Mouse (Mus musculus) limb, embryonic 12.5 days (tissue): ENCODE data around the gene Dscam. TPM values are rescaled to one million over a fixed set of nuclear protein-coding genes. Genes with fewer than 3 reads are reported as not detected.

ENCODE experiments used
- ATAC-seq: fragments of 200-750 bp; cut with Nextera tagmentation; 2 replicates; pipeline ENCODE4 v1.8.0; 2017; ENCODE audit warnings: low read depth, moderate TSS enrichment; ENCODE audit not compliant: insufficient number of reproducible peaks, insufficient read depth, low FRiP score, low TSS enrichment
- H3K27ac ChIP-seq: fragments of 300-500 bp; sonication (generic); 2 replicates; pipeline ENCODE4 v1.5.1; 2016; ENCODE audit warnings: mild to moderate bottlenecking, moderate library complexity
- H3K27me3 ChIP-seq: fragments of 300-500 bp; sonication (generic); 2 replicates; pipeline ENCODE4 v1.6.1; 2016; ENCODE audit warnings: mild to moderate bottlenecking, moderate library complexity
- H3K36me3 ChIP-seq: fragments of 300-500 bp; sonication (generic); 2 replicates; pipeline ENCODE4 v1.6.1; 2016; ENCODE audit warnings: mild to moderate bottlenecking, moderate library complexity
- H3K4me1 ChIP-seq: fragments of 300-500 bp; sonication (generic); replicated peaks from 2 replicates; pipeline ENCODE4 v1.6.1; 2016
- H3K4me2 ChIP-seq: fragments of 300-500 bp; sonication (generic); 2 replicates; pipeline ENCODE4 v1.6.1; 2016; ENCODE audit warnings: mild to moderate bottlenecking, moderate library complexity
- H3K4me3 ChIP-seq: fragments of 300-500 bp; sonication (generic); replicated peaks from 2 replicates; pipeline ENCODE4 v1.5.1; 2016; ENCODE audit warnings: mild to moderate bottlenecking
- H3K9ac ChIP-seq: fragments of 300-500 bp; sonication (generic); replicated peaks from 2 replicates; pipeline ENCODE4 v1.6.1; 2016; ENCODE audit warnings: mild to moderate bottlenecking, moderate library complexity
- H3K9me3 ChIP-seq: fragments of 300-500 bp; sonication (generic); 2 replicates; pipeline ENCODE4 v1.6.1; 2016; ENCODE audit warnings: mild to moderate bottlenecking, moderate library complexity
- WGBS: fragments of 180-500 bp; shearing (Covaris S2); methylation state at CpG from one replicate; pipeline ENCODE4 v1.1.7; 2016; 5-methylcytosine and 5-hydroxymethylcytosine counted together
- polyA plus RNA-seq: library from polyadenylated mRNA; unstranded; fragments of >200 nt; fragmentation: Nextera tagmentation; extraction: Ambion mirVana; gene quantifications from 2 replicates; pipeline ENCODE4 v1.2.1, GENCODE M21; 2016

The Dscam gene
- polyA plus RNA-seq, 1 experiment from 2014 or later, result not detected

- Histone ChIP-seq H3K4me3 (no peak overlapping the region), H3K4me1 (0 out of 2 replicates have a peak, but pooled peaks cover 3% of the 10 kb centered on the region), H3K36me3 (no peaks in the 10 kb centered on the region), H3K27me3 (no peaks in the 10 kb centered on the region), H3K4me2 (no peak overlapping the region), H3K27ac (no peak overlapping the region), H3K9ac (no peak overlapping the region), H3K9me3 (no peaks in the 10 kb centered on the region)
- 67% methylated on average over 4 of the region's 4 CpGs for WGBS
- no peak for ATAC-seq
Observed at GRCm38 (mm10) chr16:96617772-96618171, 552.8 kb downstream of the Dscam start.

- no peak overlapping the region for H3K4me2 ChIP-seq
- no peak overlapping the region for H3K27ac ChIP-seq
- H3K4me1 ChIP-seq, result 0 out of 2 replicates have a peak, but pooled peaks cover 3% of the 10 kb centered on the region
- H3K4me3 ChIP-seq, result no peak overlapping the region
- H3K36me3 ChIP-seq, result no peaks in the 10 kb centered on the region
- no peaks in the 10 kb centered on the region for H3K9me3 ChIP-seq
- WGBS, result 76% methylated on average over 4 of the region's 4 CpGs
- no peak for ATAC-seq
- H3K9ac ChIP-seq, result no peak overlapping the region
- no peaks in the 10 kb centered on the region for H3K27me3 ChIP-seq
Observed at GRCm38 (mm10) chr16:96613275-96613674, 557.3 kb downstream of the Dscam start.

- Histone ChIP-seq H3K36me3 (no peaks in the 10 kb centered on the region), H3K4me1 (no peaks in the 10 kb centered on the region), H3K27me3 (no peaks in the 10 kb centered on the region), H3K27ac (no peak overlapping the region), H3K9ac (no peak overlapping the region), H3K9me3 (no peaks in the 10 kb centered on the region), H3K4me3 (no peak overlapping the region), H3K4me2 (no peak overlapping the region)
- WGBS, result 94% methylated on average over 1 of the region's 1 CpGs
- no peak for ATAC-seq
Observed at GRCm38 (mm10) chr16:96610806-96611205, 559.7 kb downstream of the Dscam start.

- no peak overlapping the region for H3K27ac ChIP-seq
- 0 out of 2 replicates have a peak, but pooled peaks cover 3% of the 10 kb centered on the region for H3K27me3 ChIP-seq
- no peaks in the 10 kb centered on the region for H3K36me3 ChIP-seq
- H3K9ac ChIP-seq, result no peak overlapping the region
- no peak overlapping the region for H3K4me2 ChIP-seq
- H3K4me3 ChIP-seq, result no peak overlapping the region
- ATAC-seq, result no peak
- H3K9me3 ChIP-seq, result no peaks in the 10 kb centered on the region
- WGBS, result 67% methylated on average over 2 of the region's 2 CpGs
- H3K4me1 ChIP-seq, result no peaks in the 10 kb centered on the region
Observed at GRCm38 (mm10) chr16:96602206-96602605, 568.3 kb downstream of the Dscam start.

- no peaks in the 10 kb centered on the region for H3K4me1 ChIP-seq
- H3K27me3 ChIP-seq, result 0 out of 2 replicates have a peak, but pooled peaks cover 3% of the 10 kb centered on the region
- H3K4me2 ChIP-seq, result no peak overlapping the region
- H3K9me3 ChIP-seq, result no peaks in the 10 kb centered on the region
- WGBS, result 63% methylated on average over 11 of the region's 11 CpGs
- H3K36me3 ChIP-seq, result no peaks in the 10 kb centered on the region
- no peak overlapping the region for H3K4me3 ChIP-seq
- no peak overlapping the region for H3K9ac ChIP-seq
- H3K27ac ChIP-seq, result no peak overlapping the region
- no peak for ATAC-seq
Observed at GRCm38 (mm10) chr16:96600791-96601190, 569.8 kb downstream of the Dscam start.

- H3K9me3 ChIP-seq, result no peaks in the 10 kb centered on the region
- no peak overlapping the region for H3K4me3 ChIP-seq
- H3K27ac ChIP-seq, result no peak overlapping the region
- H3K27me3 ChIP-seq, result 0 out of 2 replicates have a peak, but pooled peaks cover 3% of the 10 kb centered on the region
- no peaks in the 10 kb centered on the region for H3K36me3 ChIP-seq
- H3K4me2 ChIP-seq, result no peak overlapping the region
- WGBS, result 78% methylated on average over 3 of the region's 3 CpGs
- no peak for ATAC-seq
- H3K4me1 ChIP-seq, result no peaks in the 10 kb centered on the region
- no peak overlapping the region for H3K9ac ChIP-seq
Observed at GRCm38 (mm10) chr16:96599401-96600060, 571.0 kb downstream of the Dscam start.

- Histone ChIP-seq H3K27me3 (no peaks in the 10 kb centered on the region), H3K4me2 (no peak overlapping the region), H3K9me3 (no peaks in the 10 kb centered on the region), H3K27ac (no peak overlapping the region), H3K4me3 (no peak overlapping the region), H3K9ac (no peak overlapping the region), H3K36me3 (no peaks in the 10 kb centered on the region), H3K4me1 (no peaks in the 10 kb centered on the region)
- no peak for ATAC-seq
- WGBS, result 81% methylated on average over 5 of the region's 5 CpGs
Observed at GRCm38 (mm10) chr16:96575841-96576240, 594.7 kb downstream of the Dscam start.

GRCm38 (mm10) chr16:96567428-96567827 lies 603.1 kb downstream of the Dscam start:
- no peaks in the 10 kb centered on the region for H3K27me3 ChIP-seq
- no peak overlapping the region for H3K4me3 ChIP-seq
- 47% methylated on average over 3 of the region's 3 CpGs for WGBS
- H3K9ac ChIP-seq, result no peak overlapping the region
- no peak overlapping the region for H3K27ac ChIP-seq
- no peaks in the 10 kb centered on the region for H3K9me3 ChIP-seq
- peaks cover 13% of the 10 kb centered on the region for H3K4me1 ChIP-seq
- H3K4me2 ChIP-seq, result no peak overlapping the region
- no peak for ATAC-seq
- H3K36me3 ChIP-seq, result no peaks in the 10 kb centered on the region

GRCm38 (mm10) chr16:96563350-96564257 lies 606.9 kb downstream of the Dscam start:
- WGBS, result 45% methylated on average over 8 of the region's 8 CpGs
- peak; percentile 56; the same call in 1 of the 2 replicates for ATAC-seq
- Histone ChIP-seq H3K4me2 (no peak overlapping the region), H3K36me3 (no peaks in the 10 kb centered on the region), H3K4me3 (no peak overlapping the region), H3K9me3 (no peaks in the 10 kb centered on the region), H3K27me3 (no peaks in the 10 kb centered on the region), H3K9ac (no peak overlapping the region), H3K27ac (peak overlapping the region; percentile 30), H3K4me1 (peaks cover 13% of the 10 kb centered on the region)

- no peaks in the 10 kb centered on the region for H3K9me3 ChIP-seq
- no peak overlapping the region for H3K9ac ChIP-seq
- ATAC-seq, result no peak
- H3K4me1 ChIP-seq, result peaks cover 7% of the 10 kb centered on the region
- H3K27me3 ChIP-seq, result no peaks in the 10 kb centered on the region
- H3K36me3 ChIP-seq, result no peaks in the 10 kb centered on the region
- H3K4me2 ChIP-seq, result no peak overlapping the region
- H3K4me3 ChIP-seq, result no peak overlapping the region
- H3K27ac ChIP-seq, result no peak overlapping the region
Observed at GRCm38 (mm10) chr16:96559796-96560195, 610.8 kb downstream of the Dscam start.

GRCm38 (mm10) chr16:96558341-96558740 lies 612.2 kb downstream of the Dscam start:
- WGBS, result 88% methylated on average over 1 of the region's 1 CpGs
- H3K27ac ChIP-seq, result no peak overlapping the region
- H3K36me3 ChIP-seq, result no peaks in the 10 kb centered on the region
- no peak overlapping the region for H3K4me3 ChIP-seq
- H3K9me3 ChIP-seq, result no peaks in the 10 kb centered on the region
- H3K27me3 ChIP-seq, result no peaks in the 10 kb centered on the region
- H3K9ac ChIP-seq, result no peak overlapping the region
- no peak for ATAC-seq
- no peak overlapping the region for H3K4me2 ChIP-seq
- H3K4me1 ChIP-seq, result no peaks in the 10 kb centered on the region; the same call in 1 of the 2 replicates
